Mouse (Mus musculus): ENCODE data around the gene Dst.
A peak's percentile ranks its signal among the peaks of the same experiment; 100 is the strongest.
"Not testable (repeated sequence)": the region's sequence is repeated elsewhere in the genome, so short reads cannot be mapped to it uniquely, and the experiment has no call there.

Gene Dst

DNA sequence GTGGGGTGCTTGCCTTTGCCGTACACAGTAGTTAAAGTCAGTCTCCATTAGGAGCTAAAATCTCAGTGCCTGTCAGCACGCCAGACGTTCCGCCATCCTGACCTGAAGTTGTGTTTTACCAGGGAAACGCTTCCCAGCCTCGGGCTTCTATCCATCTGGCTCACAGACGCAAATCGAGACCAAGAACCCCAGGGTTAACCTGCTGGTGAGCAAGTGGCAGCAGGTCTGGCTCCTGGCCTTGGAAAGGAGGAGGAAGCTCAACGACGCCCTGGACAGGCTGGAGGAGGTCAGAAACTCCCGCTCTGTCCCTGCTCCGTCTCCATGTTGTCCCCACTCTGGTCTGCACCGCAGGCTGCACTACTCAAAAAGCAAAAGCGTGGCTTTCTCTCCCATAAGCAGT lies 385.2 kb downstream of the Dst start:
- DNase-seq (ENCODE audit: low spot score), result no peak

DNA sequence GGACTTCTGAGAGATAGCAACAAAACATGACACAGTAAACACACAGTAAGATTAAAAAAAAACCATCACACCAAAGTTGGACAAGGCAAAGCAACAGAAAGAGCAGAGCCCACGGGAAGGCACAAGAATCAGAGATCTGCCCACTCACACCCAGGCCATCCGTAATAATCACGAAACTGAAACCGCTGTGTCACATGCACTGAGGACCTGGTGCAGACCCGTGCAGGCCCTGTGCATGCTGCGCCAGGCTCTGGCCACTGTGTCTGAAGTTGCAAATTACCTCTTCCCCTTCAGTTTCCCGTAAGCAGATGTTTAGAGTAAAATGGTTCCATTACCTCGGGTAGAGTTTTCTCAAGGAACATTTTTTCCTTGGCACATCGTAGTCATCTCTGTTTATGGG lies 389.6 kb downstream of the Dst start:
- DNase-seq (ENCODE audit: low spot score), result no peak

DNA sequence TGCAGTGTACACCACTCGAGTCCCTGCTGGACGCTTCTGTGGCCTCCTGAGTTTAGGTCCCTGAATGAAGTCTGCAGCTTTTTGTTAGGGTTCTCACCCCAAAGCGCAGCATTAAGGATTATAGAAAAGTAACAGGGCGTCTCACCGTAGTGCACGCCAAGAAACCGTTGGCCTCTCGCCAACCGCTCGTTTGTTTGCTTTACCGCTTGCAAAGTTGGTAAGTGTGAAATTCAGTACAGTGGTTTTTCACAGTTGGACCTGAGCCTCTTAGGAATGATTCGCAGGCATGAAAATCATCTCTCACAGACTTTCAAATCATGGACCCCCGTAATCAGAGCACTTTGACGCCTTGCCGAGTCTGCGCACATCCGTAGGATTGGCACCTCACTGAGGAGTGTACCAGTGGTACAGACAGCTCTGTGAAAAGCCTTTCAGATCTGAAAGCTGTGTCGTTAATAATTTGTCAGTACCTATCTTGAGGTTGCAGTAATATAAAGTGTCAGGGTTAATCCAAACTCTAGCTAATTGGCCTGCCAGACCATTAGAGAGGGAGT lies 390.7 kb downstream of the Dst start:
- peak; percentile 59 for DNase-seq (ENCODE audit: low spot score)

DNA sequence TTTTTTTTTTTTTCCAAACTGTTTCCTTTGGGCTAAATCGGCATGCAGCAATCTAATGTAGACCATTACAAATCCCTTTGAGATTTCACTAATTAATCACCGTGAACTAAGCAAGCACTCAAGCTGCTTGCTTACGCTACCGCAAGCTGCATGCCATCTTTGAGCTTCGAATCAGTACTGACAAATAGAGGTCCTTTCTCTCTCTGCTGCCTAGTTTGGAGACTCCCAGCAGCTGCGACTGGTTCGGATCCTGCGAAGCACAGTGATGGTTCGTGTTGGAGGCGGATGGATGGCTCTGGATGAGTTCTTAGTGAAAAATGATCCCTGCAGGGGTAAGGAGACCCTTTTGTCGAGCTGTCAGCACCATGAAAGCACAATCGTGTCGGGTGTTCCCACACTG lies 391.5 kb downstream of the Dst start:
- DNase-seq (ENCODE audit: low spot score), result no peak

DNA sequence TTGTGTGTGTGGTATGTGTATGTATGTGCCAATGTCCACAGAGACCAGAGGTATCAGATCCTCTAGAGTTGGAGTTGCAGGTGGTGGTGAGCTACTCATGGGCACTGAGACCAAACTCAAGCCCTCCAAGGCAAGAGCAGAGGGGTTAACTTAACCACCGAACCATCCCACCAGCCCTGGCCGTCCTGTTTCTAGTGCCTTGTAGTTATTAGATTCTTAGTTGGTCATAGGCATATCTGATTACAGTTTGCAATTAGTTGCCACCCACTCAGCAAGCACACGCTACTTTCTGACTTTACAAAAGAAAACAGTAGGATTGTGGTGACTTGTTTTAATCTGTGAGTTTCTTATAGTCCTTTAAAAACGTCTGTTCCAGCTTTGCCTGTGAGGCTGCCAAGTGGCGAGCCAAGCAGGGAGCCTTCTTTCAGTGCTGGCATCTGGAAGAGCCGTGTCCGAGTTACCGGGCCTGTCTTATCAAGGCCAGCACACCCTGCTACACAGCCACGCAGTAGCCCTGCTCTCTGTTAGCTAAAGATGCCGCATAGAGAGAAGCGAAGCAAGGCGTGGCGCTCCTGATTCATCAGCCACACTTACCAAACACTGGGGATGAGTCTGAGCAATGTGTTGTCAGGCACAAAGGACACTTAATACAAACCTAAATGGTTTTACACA lies 392.4 kb downstream of the Dst start:
- no peak for DNase-seq (ENCODE audit: low spot score)

DNA sequence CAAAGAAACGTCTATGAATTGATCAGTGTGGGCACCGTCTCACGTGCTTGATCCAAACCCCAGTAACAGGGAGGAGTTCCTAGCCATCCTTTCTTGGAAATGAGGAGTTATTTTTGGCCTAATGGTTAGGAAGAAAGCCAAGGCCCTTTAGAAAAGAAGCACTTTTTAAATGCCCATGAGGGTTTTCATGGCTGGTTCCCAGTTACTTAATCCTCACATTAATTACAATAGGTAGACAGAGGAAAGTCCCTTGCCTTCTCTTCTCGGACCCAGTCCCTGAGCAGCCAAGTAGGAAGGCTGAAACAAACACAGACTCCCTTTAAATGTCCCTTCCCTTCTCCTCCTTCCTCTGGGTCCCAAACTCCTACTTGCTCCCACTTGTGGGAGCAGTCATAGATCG lies 396.2 kb downstream of the Dst start:
- DNase-seq (ENCODE audit: low spot score), result no peak

DNA sequence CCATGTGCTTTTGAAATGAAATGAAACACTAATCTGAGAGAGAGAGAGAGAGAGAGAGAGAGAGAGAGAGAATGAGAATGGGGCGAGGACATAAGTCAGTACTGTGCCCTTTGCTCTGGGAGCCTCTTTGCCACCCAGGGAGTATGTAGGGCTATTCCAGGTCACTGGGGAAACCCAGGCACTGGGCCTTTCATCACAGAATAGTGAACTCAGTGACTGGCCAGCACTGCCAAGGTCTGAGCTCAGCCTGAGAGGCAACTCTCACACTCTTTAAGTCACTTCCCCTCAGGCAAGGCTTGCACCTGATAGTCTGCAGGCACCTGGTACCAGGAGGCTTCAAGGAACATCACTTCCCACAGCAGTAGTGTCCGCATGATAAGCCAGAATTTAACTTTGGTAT lies 398.7 kb downstream of the Dst start:
- DNase-seq (ENCODE audit: low spot score), result no peak

DNA sequence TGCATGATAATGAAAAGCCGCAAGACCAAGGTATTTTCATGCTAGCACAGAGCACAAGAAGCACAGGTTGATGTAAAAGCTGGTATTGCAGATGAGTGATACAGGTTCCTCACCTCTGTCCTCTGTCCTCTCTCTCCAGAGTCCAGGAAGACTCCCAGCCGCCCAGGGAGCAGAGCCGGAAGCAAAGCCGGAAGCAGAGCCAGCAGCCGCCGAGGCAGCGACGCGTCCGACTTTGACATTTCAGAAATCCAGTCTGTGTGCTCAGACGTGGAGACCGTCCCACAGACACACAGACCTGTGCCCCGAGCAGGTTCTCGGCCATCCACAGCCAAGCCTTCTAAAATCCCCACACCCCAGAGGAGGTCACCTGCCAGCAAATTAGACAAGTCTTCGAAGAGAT lies 399.2 kb downstream of the Dst start:
- no peak for DNase-seq (ENCODE audit: low spot score)

DNA sequence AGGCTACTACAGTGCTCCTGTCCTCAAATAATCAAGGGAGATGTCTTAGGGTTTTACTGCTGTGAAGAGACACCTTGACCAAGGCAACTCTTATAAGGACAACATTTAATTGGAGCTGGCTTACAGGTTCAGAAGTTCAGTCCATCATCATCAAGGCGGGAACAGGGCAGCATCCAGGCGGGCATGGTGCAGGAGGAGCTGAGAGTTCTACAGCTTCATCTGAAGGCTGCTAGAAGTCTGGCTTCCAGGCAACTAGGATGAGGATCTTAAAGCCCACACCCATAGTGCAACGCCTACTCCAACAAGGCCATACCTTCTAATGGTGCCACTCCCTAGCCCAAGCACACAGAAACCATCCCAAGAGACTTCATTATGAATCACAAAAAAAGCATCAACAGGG lies 400.8 kb downstream of the Dst start:
- DNase-seq (ENCODE audit: low spot score), result not testable (repeated sequence)

DNA sequence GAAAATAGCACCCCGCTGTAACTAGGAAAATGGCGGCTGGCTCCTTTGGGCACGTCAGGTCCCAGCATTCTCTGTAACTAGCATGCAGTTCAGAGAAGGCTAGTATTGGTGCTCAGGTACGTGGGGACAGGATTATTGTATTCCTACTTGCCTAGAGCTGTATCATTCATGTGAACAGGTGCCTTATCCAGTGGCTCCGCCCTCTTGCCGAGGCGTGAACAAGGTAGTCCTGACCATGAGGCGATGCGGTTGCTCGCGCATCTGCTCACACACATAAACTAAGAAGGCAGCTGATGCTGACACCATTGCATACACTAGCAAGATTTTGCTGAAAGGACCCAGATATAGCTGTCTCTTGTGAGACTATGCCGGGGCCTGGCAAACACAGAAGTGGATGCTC lies 401.4 kb downstream of the Dst start:
- no peak for DNase-seq (ENCODE audit: low spot score)

DNA sequence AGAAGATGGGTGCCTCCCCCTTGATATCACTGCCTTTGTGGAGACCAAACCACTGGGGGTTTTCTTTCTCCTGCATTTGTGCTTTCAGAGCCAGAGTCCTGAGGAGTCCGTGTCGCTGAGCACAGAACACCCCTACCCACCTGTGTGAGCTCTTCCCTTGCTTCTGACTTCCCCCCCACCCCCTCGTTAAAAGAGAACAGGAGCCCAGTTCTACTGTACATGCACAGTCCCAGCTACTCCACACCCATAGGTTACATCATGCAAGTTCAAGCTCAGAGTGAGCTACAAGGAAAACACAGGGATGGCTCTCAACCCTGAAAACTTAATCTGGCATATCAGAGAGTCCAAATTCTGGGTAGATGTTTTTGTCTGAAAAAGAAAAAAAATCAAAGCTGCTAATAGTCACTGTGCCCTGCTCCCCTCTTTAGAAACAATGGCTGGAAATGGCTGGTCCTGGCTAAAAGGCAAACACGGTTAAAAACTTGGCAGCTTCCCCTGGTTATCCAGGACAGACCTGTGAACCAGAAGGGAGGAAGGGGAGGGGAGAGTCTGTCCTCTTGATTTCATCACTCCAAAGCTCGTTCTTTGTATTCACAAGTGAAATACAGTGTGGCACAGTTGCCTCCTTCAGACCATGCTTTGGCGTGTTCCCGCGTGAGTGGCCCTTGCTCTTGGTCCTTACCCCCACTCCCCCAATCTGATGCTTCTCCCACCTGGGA lies 402.7 kb downstream of the Dst start:
- no peak for DNase-seq (ENCODE audit: low spot score)

DNA sequence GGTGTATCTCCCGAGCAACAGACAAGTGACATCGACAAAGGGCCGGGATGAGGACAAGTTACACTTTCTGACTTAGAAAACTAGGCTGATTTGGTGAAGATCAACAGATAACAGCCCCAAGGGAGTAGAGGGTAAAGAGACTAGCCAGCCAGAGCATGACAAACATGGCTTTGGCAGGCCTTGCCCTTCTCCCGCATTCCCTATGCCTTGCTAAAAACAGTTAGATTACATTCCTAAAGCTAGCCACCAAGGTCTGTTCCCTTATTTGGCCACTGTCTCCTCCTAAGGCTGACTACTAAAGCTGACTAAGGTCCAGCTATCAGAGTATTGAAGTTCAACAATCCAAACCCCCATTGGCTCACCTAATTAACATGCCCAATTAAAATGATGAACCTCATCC lies 404.8 kb downstream of the Dst start:
- no peak for DNase-seq (ENCODE audit: low spot score)

DNA sequence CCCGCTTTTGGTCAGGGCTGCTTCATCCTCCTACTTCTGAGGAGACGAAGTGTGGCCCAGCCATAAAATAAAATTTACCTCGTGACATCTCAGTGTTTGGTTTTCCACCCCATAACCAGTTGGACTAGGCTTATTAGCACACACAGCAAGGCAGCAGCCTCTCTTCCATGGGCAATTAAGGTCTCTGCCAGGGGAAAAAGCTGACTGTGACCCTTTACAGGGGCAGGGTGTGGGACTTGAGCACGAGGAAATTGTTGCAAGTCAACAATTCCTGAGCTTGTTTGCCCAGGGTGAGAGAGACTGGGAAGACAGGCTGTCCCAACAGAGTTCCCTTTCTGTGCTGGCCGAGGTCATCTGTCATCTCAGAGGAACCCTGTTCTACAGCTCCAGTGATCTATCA lies 407.4 kb downstream of the Dst start:
- no peak for DNase-seq (ENCODE audit: low spot score)

DNA sequence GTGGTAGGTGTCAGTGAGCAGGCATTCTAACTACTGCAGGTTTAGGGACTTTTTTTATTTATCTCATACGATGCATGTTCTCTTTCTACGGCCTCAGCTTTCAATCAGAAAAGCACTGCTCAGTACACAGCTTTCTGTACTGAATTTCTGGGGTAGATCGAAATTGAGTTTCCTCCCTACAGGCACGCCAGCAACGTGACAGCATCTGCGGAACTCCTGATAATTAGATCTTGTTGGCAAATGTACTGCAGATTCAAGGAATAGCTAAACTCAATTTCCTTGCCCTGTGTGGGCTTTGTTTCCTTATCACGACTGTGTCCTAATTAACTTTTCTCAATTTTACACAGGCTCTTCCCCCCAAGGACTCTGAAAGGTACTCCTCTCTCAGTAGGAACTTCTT lies 416.2 kb downstream of the Dst start:
- DNase-seq (ENCODE audit: low spot score), result no peak

DNA sequence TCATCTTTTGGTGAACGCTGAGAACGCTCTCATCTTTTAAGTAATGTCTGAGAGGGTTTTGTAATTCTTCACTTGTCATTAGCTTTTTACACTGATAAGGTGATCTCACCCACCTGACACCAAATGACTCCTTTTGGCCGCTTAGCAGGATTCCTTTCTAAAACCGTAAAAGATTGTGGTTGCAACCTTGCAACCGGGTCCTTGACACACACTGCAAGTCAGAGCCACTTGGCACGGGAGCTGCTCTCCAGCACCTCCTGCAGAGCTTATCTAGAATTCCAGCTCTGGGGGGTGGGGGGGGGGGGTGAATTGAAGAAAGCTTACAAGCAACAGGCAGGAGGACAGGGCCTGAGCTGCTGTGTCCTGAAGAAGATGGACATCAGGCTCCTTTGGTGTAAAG lies 420.6 kb downstream of the Dst start:
- no peak for DNase-seq (ENCODE audit: low spot score)

DNA sequence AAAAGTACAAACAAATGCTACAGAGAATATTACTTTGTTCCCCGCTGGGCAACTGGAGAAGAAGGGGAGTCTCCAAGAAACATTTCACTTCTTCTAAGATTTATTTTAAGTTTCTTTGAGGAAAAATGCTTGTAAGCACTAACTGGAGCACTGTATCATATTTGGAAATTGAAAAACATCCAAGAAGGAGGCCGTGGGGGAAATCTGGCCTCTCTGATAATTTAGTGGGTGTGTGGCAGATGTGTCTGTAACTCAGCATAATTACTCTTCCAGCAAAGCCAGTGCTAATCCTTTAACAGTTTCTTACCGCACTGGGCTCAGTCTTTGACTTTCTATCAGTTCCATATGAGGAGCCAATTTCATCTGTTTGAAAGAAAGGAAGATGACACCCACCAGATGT lies 423.7 kb downstream of the Dst start:
- no peak for DNase-seq (ENCODE audit: low spot score)

All from urinary bladder, postnatal 14 days (tissue).